In genomic region chr5:143294862-143295261, GRCm38 (mm10) we compare ENCODE assay signal across 19 mouse cellular contexts. TPM values are rescaled to one million over a fixed set of nuclear protein-coding genes. Genes with fewer than 3 reads are reported as not detected.
A peak's percentile ranks its signal among the peaks of the same experiment; 100 is the strongest.
DNase-seq lines count a peak whose midpoint lies in the region; ATAC-seq and TF ChIP-seq lines count a peak whose summit lies in the region.
"Had no signal": no experiment of that assay in that cellular context is flagged by ENCODE, and none has a peak within 500 bp of the region (broad histone marks: within the 10 kb centered on the region; RNA-seq: fewer than 3 reads in every experiment).

No protein-coding gene starts in this region.

- no peak overlapping the region for H3K9ac ChIP-seq in kidney, postnatal 0 days (ENCODE audit: low read depth, low read length)
- H3K9ac ChIP-seq in kidney, embryonic 16.5 days (replicated peaks; ENCODE audit: low read length), result no peak overlapping the region
- H3K9ac ChIP-seq: forebrain, embryonic 15.5 days; heart, embryonic 12.5 days; limb, embryonic 13.5 days; midbrain, embryonic 12.5 days; stomach, embryonic 15.5 days had no signal

- TF ChIP-seq CTCF in kidney, postnatal 0 days (IDR thresholded peaks at IDR 0.05; ENCODE audit: low read depth), result peak; percentile 49
- TF ChIP-seq CTCF in testis, adult 2 months (IDR thresholded peaks at IDR 0.05; ENCODE audit: control insufficient read depth, insufficient read depth, insufficient replicate concordance, low read depth, low read length), result peak; percentile 62; the same call in 1 of the 2 replicates
- peak; percentile 43 for TF ChIP-seq CTCF in bone marrow macrophage, adult 2 months (IDR thresholded peaks at IDR 0.05; ENCODE audit: low read depth, low read length)

- H3K36me3 ChIP-seq in kidney, postnatal 0 days (ENCODE audit: insufficient read depth, low read length), result 0 out of 2 replicates have a peak, but pooled peaks cover 3% of the 10 kb centered on the region
- H3K36me3 ChIP-seq in kidney, embryonic 16.5 days (ENCODE audit: insufficient read depth, low read length), result peaks cover 12% of the 10 kb centered on the region
- H3K36me3 ChIP-seq in testis, adult 2 months (ENCODE audit: control insufficient read depth, insufficient read depth, low read length), result no peaks in the 10 kb centered on the region

- no peak overlapping the region for H3K27ac ChIP-seq in kidney, postnatal 0 days
- H3K27ac ChIP-seq in kidney, embryonic 16.5 days (ENCODE audit: low read length), result no peak overlapping the region
- H3K27ac ChIP-seq in testis, adult 2 months (ENCODE audit: control insufficient read depth, insufficient read depth, low read depth, low read length), result no peak overlapping the region
- H3K27ac ChIP-seq in bone marrow macrophage, adult 2 months (ENCODE audit: insufficient read depth, low read depth, low read length), result no peak overlapping the region
- H3K27ac ChIP-seq: forebrain, embryonic 15.5 days; hindbrain, embryonic 10.5 days; limb, embryonic 13.5 days; midbrain, embryonic 12.5 days; stomach, embryonic 15.5 days had no signal

- no peak for DNase-seq in kidney, postnatal 0 days (ENCODE audit: low spot score)
- DNase-seq in testis, postnatal 10 days (ENCODE audit: low spot score), result no peak
- no peak for DNase-seq in cerebellum, postnatal 10 days
- DNase-seq: cerebellum, adult 11-12 months; gastrocnemius, postnatal 14 days; kidney, adult 11 months; lung, postnatal 4 days had no signal

- no peak for ATAC-seq in kidney, postnatal 0 days (replicated peaks; ENCODE audit: low FRiP score, low read depth)
- ATAC-seq in kidney, embryonic 16.5 days (ENCODE audit: low FRiP score, low TSS enrichment), result no peak
- ATAC-seq in granulocyte monocyte progenitor cell, adult 5-6 weeks (replicated peaks; ENCODE audit: poor library complexity, severe bottlenecking), result no peak
- ATAC-seq: activated CD4-positive, CD25-positive, alpha-beta regulatory T cell, adult 4 months; forebrain, embryonic 15.5 days had no signal

- H3K4me1 ChIP-seq in kidney, postnatal 0 days (replicated peaks; ENCODE audit: insufficient read depth, low read length), result peaks cover 10% of the 10 kb centered on the region; the same call in 1 of the 2 replicates
- peaks cover 12% of the 10 kb centered on the region for H3K4me1 ChIP-seq in kidney, embryonic 16.5 days (ENCODE audit: insufficient read depth, low read length)
- peaks cover 3% of the 10 kb centered on the region; the same call in 1 of the 2 replicates for H3K4me1 ChIP-seq in testis, adult 2 months (ENCODE audit: control insufficient read depth, insufficient read depth, low read length)
- no peaks in the 10 kb centered on the region for H3K4me1 ChIP-seq in bone marrow macrophage, adult 2 months (ENCODE audit: control insufficient read depth, insufficient read depth, low read length)

- no peak for TF ChIP-seq POLR2A in testis, adult 2 months (IDR thresholded peaks at IDR 0.05; ENCODE audit: control insufficient read depth, low read depth, low read length)
- no peak for TF ChIP-seq POLR2A in bone marrow macrophage, adult 2 months (IDR thresholded peaks at IDR 0.05; ENCODE audit: borderline replicate concordance, low read depth, low read length)

- H3K4me3 ChIP-seq in kidney, postnatal 0 days (replicated peaks; ENCODE audit: low read depth, low read length), result no peak overlapping the region
- H3K4me3 ChIP-seq in kidney, embryonic 16.5 days (ENCODE audit: low read length), result no peak overlapping the region
- H3K4me3 ChIP-seq in testis, adult 2 months (ENCODE audit: control insufficient read depth, low read depth, low read length), result no peak overlapping the region
- H3K4me3 ChIP-seq in bone marrow macrophage, adult 2 months (ENCODE audit: insufficient read depth, low read length), result no peak overlapping the region
- H3K4me3 ChIP-seq: forebrain, embryonic 15.5 days; heart, embryonic 12.5 days; hindbrain, embryonic 10.5 days; limb, embryonic 13.5 days; midbrain, embryonic 12.5 days; stomach, embryonic 15.5 days had no signal

- H3K27me3 ChIP-seq in kidney, postnatal 0 days (ENCODE audit: insufficient read depth, low read length), result peaks cover 16% of the 10 kb centered on the region; the same call in 1 of the 2 replicates
- peaks cover 47% of the 10 kb centered on the region for H3K27me3 ChIP-seq in kidney, embryonic 16.5 days (ENCODE audit: insufficient read depth, low read length)
- H3K27me3 ChIP-seq in testis, adult 2 months (ENCODE audit: control insufficient read depth, insufficient read depth, low read length), result no peaks in the 10 kb centered on the region

- WGBS in kidney, postnatal 0 days, result 96% methylated on average over 3 of the region's 3 CpGs
- 100% methylated on average over 3 of the region's 3 CpGs for WGBS in kidney, embryonic 16.5 days

- H3K9me3 ChIP-seq in kidney, postnatal 0 days (replicated peaks; ENCODE audit: low read length), result no peaks in the 10 kb centered on the region
- H3K9me3 ChIP-seq in kidney, embryonic 16.5 days (ENCODE audit: low read length), result no peaks in the 10 kb centered on the region
- H3K9me3 ChIP-seq: forebrain, embryonic 15.5 days; hindbrain, embryonic 10.5 days; midbrain, embryonic 12.5 days; stomach, embryonic 15.5 days had no signal

- no peak overlapping the region for H3K4me2 ChIP-seq in kidney, postnatal 0 days (ENCODE audit: low read length)
- no peak overlapping the region for H3K4me2 ChIP-seq in kidney, embryonic 16.5 days (replicated peaks; ENCODE audit: low read depth, low read length)
- H3K4me2 ChIP-seq: forebrain, embryonic 15.5 days; heart, embryonic 12.5 days; limb, embryonic 13.5 days; midbrain, embryonic 12.5 days; stomach, embryonic 15.5 days had no signal

RNA-seq across cellular contexts. Expression of gene Zfp853, which starts 1.4 kb away (rescaled TPM):
- 0.09 and 0.14 TPM in 2 replicates for polyA plus RNA-seq in kidney, postnatal 0 days (2015; fragmentation: Nextera tagmentation; extraction: Ambion mirVana)
- polyA plus RNA-seq in kidney, embryonic 16.5 days (2015; fragmentation: Nextera tagmentation; extraction: Ambion mirVana), result 0.05 TPM in 2 replicates
- polyA plus RNA-seq in testis, adult 2 months (2012; rRNA removed), result 0.13 TPM in 1 of 2 replicates, not detected in the other
- polyA plus RNA-seq in bone marrow macrophage, adult 2 months (2012; ENCODE audit: insufficient read depth, insufficient read length, missing spikeins), result not detected in 2 replicates
- not detected in 2 replicates for total RNA-seq in granulocyte monocyte progenitor cell, adult 5-6 weeks (2014; fragmentation: Nextera tagmentation)
- total RNA-seq in granulocyte monocyte progenitor cell, adult 5-6 weeks (2017), result not detected in 2 replicates
- polyA plus RNA-seq: activated CD4-positive, CD25-positive, alpha-beta regulatory T cell, adult 4 months; forebrain, embryonic 15.5 days; heart, embryonic 12.5 days; hindbrain, embryonic 10.5 days; midbrain, embryonic 12.5 days; neural tube, embryonic 11.5 days had no signal

RNA-seq across cellular contexts. Expression of gene E130309D02Rik, which starts 20.3 kb away (rescaled TPM):
- 27.8 and 30.9 TPM in 2 replicates for polyA plus RNA-seq in kidney, postnatal 0 days (2015; fragmentation: Nextera tagmentation; extraction: Ambion mirVana)
- polyA plus RNA-seq in kidney, embryonic 16.5 days (2015; fragmentation: Nextera tagmentation; extraction: Ambion mirVana), result 39.4 and 43.7 TPM in 2 replicates
- 19.6 and 21.2 TPM in 2 replicates for polyA plus RNA-seq in testis, adult 2 months (2012; rRNA removed)
- polyA plus RNA-seq in bone marrow macrophage, adult 2 months (2012; ENCODE audit: insufficient read depth, insufficient read length, missing spikeins), result 11.2 and 14.3 TPM in 2 replicates
- 40.5 and 47.3 TPM in 2 replicates for total RNA-seq in granulocyte monocyte progenitor cell, adult 5-6 weeks (2014; fragmentation: Nextera tagmentation)
- total RNA-seq in granulocyte monocyte progenitor cell, adult 5-6 weeks (2017), result 16.5 and 22.4 TPM in 2 replicates

RNA-seq across cellular contexts. Expression of gene Zfp316, which starts 25.0 kb away (rescaled TPM):
- 3.1 and 3.4 TPM in 2 replicates for polyA plus RNA-seq in kidney, postnatal 0 days (2015; fragmentation: Nextera tagmentation; extraction: Ambion mirVana)
- 1.4 and 2.3 TPM in 2 replicates for polyA plus RNA-seq in kidney, embryonic 16.5 days (2015; fragmentation: Nextera tagmentation; extraction: Ambion mirVana)
- 2.0 and 2.2 TPM in 2 replicates for polyA plus RNA-seq in testis, adult 2 months (2012; rRNA removed)
- polyA plus RNA-seq in bone marrow macrophage, adult 2 months (2012; ENCODE audit: insufficient read depth, insufficient read length, missing spikeins), result 1.7 and 2.9 TPM in 2 replicates
- total RNA-seq in granulocyte monocyte progenitor cell, adult 5-6 weeks (2014; fragmentation: Nextera tagmentation), result 2.8 and 3.5 TPM in 2 replicates
- total RNA-seq in granulocyte monocyte progenitor cell, adult 5-6 weeks (2017), result 2.7 and 3.5 TPM in 2 replicates

RNA-seq across cellular contexts. Expression of gene Zdhhc4, which starts 34.2 kb away (rescaled TPM):
- 87.6 and 91.2 TPM in 2 replicates for polyA plus RNA-seq in kidney, postnatal 0 days (2015; fragmentation: Nextera tagmentation; extraction: Ambion mirVana)
- polyA plus RNA-seq in kidney, embryonic 16.5 days (2015; fragmentation: Nextera tagmentation; extraction: Ambion mirVana), result 81.9 and 82.7 TPM in 2 replicates
- polyA plus RNA-seq in testis, adult 2 months (2012; rRNA removed), result 390 and 402 TPM in 2 replicates
- 36.2 and 45.4 TPM in 2 replicates for polyA plus RNA-seq in bone marrow macrophage, adult 2 months (2012; ENCODE audit: insufficient read depth, insufficient read length, missing spikeins)
- 57.9 and 81.0 TPM in 2 replicates for total RNA-seq in granulocyte monocyte progenitor cell, adult 5-6 weeks (2014; fragmentation: Nextera tagmentation)
- 38.5 and 49.2 TPM in 2 replicates for total RNA-seq in granulocyte monocyte progenitor cell, adult 5-6 weeks (2017)

RNA-seq across cellular contexts. Expression of gene Zfp12, which starts 59.9 kb away (rescaled TPM):
- 9.9 TPM in 2 replicates for polyA plus RNA-seq in kidney, postnatal 0 days (2015; fragmentation: Nextera tagmentation; extraction: Ambion mirVana)
- polyA plus RNA-seq in kidney, embryonic 16.5 days (2015; fragmentation: Nextera tagmentation; extraction: Ambion mirVana), result 16.3 and 19.7 TPM in 2 replicates
- 5.7 and 6.4 TPM in 2 replicates for polyA plus RNA-seq in testis, adult 2 months (2012; rRNA removed)
- polyA plus RNA-seq in bone marrow macrophage, adult 2 months (2012; ENCODE audit: insufficient read depth, insufficient read length, missing spikeins), result 8.8 and 10.2 TPM in 2 replicates
- total RNA-seq in granulocyte monocyte progenitor cell, adult 5-6 weeks (2014; fragmentation: Nextera tagmentation), result 7.6 and 8.6 TPM in 2 replicates
- 10.6 and 12.6 TPM in 2 replicates for total RNA-seq in granulocyte monocyte progenitor cell, adult 5-6 weeks (2017)
